Comparison of ENCODE assay signal across 7 mouse cellular contexts in the genomic region with DNA sequence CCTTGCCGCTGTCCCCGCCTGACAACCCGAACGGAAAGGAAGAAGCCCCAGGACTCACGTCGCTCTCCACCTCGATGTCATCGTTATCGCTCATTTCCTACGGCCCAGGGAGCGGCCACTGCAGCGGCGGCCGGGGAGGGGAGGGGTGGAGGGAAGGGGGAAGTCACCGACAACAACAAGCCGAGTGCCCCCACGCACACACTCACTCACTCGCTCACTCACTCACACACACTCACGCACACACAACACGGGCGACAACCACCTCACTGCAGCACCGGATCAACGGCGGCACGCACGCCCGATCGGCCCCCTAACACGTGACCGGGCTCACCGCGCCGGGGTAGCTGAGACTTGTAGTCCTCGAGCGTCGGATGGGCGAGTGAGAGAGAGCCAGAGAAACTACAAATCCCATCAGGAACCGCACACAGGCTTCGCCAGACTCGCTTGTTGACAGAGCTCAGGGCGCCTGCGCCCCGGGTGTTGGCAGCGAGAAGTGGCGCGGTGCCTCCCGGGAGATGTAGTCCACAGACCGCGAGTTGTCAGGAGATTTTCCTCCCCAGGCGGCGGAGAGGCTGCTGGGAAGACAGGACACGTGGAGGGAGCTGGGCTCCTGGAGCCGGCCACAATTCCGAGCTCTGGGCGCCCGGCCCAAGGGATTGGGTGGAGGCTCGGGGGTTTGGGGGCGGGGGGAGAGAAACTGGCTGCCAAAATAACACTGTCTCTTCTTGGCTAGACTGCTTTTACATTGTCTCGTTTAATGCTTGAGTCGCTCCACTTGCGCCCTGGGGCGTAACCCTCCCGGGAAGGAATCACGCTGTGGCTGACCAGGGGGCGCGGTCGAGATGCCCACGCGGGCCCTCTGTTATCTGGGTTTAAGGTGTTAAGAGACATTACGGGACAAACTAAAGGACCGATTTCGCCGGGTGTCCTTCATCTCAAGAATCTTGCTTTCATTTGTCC. TPM values are rescaled to one million over a fixed set of nuclear protein-coding genes. Genes with fewer than 3 reads are reported as not detected.
A peak's percentile ranks its signal among the peaks of the same experiment; 100 is the strongest.
DNase-seq lines count a peak whose midpoint lies in the region; ATAC-seq lines count a peak whose summit lies in the region.

A gene (minus strand): TSS at position 270 of the 960 bp plus-strand sequence.

- no peaks in the 10 kb centered on the region for H3K9me3 ChIP-seq in embryonic facial prominence, embryonic 12.5 days
- H3K9me3 ChIP-seq in limb, embryonic 11.5 days (ENCODE audit: control insufficient read depth, low read length): no peaks in the 10 kb centered on the region
- H3K9me3 ChIP-seq in midbrain, embryonic 14.5 days (ENCODE audit: control insufficient read depth, low read length): no peaks in the 10 kb centered on the region

- DNase-seq in adrenal gland, postnatal 25 days: peak; percentile 97
- peak; percentile 100 for DNase-seq in heart, adult 11 months
- DNase-seq in kidney, adult 18-20 months: peak; percentile 98
- DNase-seq in limb, embryonic 11.5 days (ENCODE audit: low spot score): peak; percentile 98
- DNase-seq in midbrain, embryonic 14.5 days: peak; percentile 100
- DNase-seq in spleen, adult 18-20 months: peak; percentile 90 to 93

- ATAC-seq in embryonic facial prominence, embryonic 12.5 days (ENCODE audit: insufficient number of reproducible peaks, insufficient read depth, low FRiP score, low TSS enrichment): peak; percentile 99
- ATAC-seq in limb, embryonic 11.5 days (ENCODE audit: insufficient number of reproducible peaks, low FRiP score, low TSS enrichment, low read depth): peak; percentile 99
- peak; percentile 99 for ATAC-seq in midbrain, embryonic 14.5 days (ENCODE audit: low FRiP score, low TSS enrichment)

- H3K27me3 ChIP-seq in embryonic facial prominence, embryonic 12.5 days: no peaks in the 10 kb centered on the region
- no peaks in the 10 kb centered on the region for H3K27me3 ChIP-seq in limb, embryonic 11.5 days (ENCODE audit: control insufficient read depth, insufficient read depth, low read length)
- no peaks in the 10 kb centered on the region for H3K27me3 ChIP-seq in midbrain, embryonic 14.5 days (ENCODE audit: control insufficient read depth, insufficient read depth, low read length)

- peak within 1 kb of the TSS; percentile 90 for H3K4me3 ChIP-seq in embryonic facial prominence, embryonic 12.5 days
- H3K4me3 ChIP-seq in limb, embryonic 11.5 days (ENCODE audit: low read depth, low read length): peak within 1 kb of the TSS; percentile 63
- H3K4me3 ChIP-seq in midbrain, embryonic 14.5 days (replicated peaks; ENCODE audit: low read depth, low read length): peak within 1 kb of the TSS; percentile 91

- H3K36me3 ChIP-seq in embryonic facial prominence, embryonic 12.5 days: peaks cover 9% of the 10 kb centered on the region; the same call in 1 of the 2 replicates
- no peaks in the 10 kb centered on the region for H3K36me3 ChIP-seq in limb, embryonic 11.5 days (ENCODE audit: control insufficient read depth, insufficient read depth, low read length)
- peaks cover 18% of the 10 kb centered on the region for H3K36me3 ChIP-seq in midbrain, embryonic 14.5 days (ENCODE audit: control insufficient read depth, insufficient read depth, low read length)

- WGBS in embryonic facial prominence, embryonic 12.5 days: 1% methylated on average over 72 of the region's 73 CpGs
- WGBS in limb, embryonic 11.5 days: under 1% methylated on average over 69 of the region's 73 CpGs
- WGBS in midbrain, embryonic 14.5 days: under 1% methylated on average over 73 of the region's 73 CpGs

- H3K9ac ChIP-seq in embryonic facial prominence, embryonic 12.5 days: peak within 1 kb of the TSS; percentile 79
- peak within 1 kb of the TSS; percentile 61 for H3K9ac ChIP-seq in limb, embryonic 11.5 days (ENCODE audit: low read length)
- peak within 1 kb of the TSS; percentile 81 for H3K9ac ChIP-seq in midbrain, embryonic 14.5 days (replicated peaks; ENCODE audit: low read length)

- no peaks in the 10 kb centered on the region; the same call in 1 of the 2 replicates for H3K4me1 ChIP-seq in embryonic facial prominence, embryonic 12.5 days
- no peaks in the 10 kb centered on the region; the same call in 1 of the 2 replicates for H3K4me1 ChIP-seq in limb, embryonic 11.5 days (ENCODE audit: control insufficient read depth, insufficient read depth, low read length)
- H3K4me1 ChIP-seq in midbrain, embryonic 14.5 days (ENCODE audit: control insufficient read depth, insufficient read depth, low read length): peaks cover 11% of the 10 kb centered on the region

- no peak within 1 kb of the TSS for H3K27ac ChIP-seq in embryonic facial prominence, embryonic 12.5 days
- no peak within 1 kb of the TSS for H3K27ac ChIP-seq in limb, embryonic 11.5 days (replicated peaks; ENCODE audit: low read depth, low read length)
- peak within 1 kb of the TSS; percentile 73 for H3K27ac ChIP-seq in midbrain, embryonic 14.5 days (replicated peaks; ENCODE audit: low read depth, low read length)

- H3K4me2 ChIP-seq in embryonic facial prominence, embryonic 12.5 days (replicated peaks): peak within 1 kb of the TSS; percentile 89
- H3K4me2 ChIP-seq in limb, embryonic 11.5 days (ENCODE audit: low read depth, severe bottlenecking): peak within 1 kb of the TSS; percentile 82
- H3K4me2 ChIP-seq in midbrain, embryonic 14.5 days (ENCODE audit: low read length): peak within 1 kb of the TSS; percentile 85

RNA-seq across cellular contexts. Expression of the gene that starts here (rescaled TPM):
- total RNA-seq in adrenal gland, postnatal 25 days (2021): 62.2 and 62.4 TPM in 2 replicates
- polyA plus RNA-seq in embryonic facial prominence, embryonic 12.5 days (2016; fragmentation: Nextera tagmentation; extraction: Ambion mirVana): 13.1 and 14.1 TPM in 2 replicates
- 20.2 and 33.7 TPM in 2 replicates for polyA plus RNA-seq in limb, embryonic 11.5 days (2014; fragmentation: Nextera tagmentation; extraction: Ambion mirVana)
- 52.5 and 118 TPM in 2 replicates for polyA plus RNA-seq in midbrain, embryonic 14.5 days (2014; fragmentation: Nextera tagmentation; extraction: Ambion mirVana)
